Mouse (Mus musculus): ENCODE results near the gene Kifc5b. TPM values are rescaled to one million over a fixed set of nuclear protein-coding genes. Genes with fewer than 3 reads are reported as not detected.

Gene Kifc5b
- polyA plus RNA-seq, 1 experiment from 2014 or later = 3.0 TPM

DNA sequence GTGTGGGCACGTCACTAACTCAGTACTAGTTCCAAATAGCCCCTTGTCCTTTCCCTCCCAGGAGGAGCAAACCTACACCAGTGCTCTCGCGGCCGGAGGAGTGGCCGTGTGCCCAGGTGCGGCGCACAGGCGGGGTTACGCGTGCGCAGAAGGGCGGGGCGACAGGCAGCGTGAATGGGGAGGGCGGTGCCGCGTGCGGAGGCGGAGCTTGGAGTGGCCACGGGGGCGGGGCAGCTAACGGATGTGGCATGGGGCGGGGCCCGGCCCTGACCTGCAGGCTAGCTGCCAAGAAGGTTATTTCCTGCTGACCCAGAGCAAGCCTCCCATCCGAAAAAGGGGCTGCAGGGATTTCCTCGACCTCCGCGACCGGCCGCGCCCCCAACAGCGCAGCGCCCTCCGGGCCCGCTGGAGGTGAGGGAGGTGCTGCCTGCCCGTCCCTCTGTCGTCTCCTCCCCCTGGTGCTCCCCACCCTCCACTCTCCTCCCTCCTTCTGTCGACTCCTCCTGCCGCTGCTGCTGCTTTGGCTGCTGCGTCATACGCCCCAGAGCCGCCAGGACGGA, 16.0 kb downstream of the Kifc5b start, which contains the start of gene Phf1:
TSS of gene Phf1 (plus strand) at position 214 of the 560 bp plus-strand sequence.
- peak within 1 kb of the TSS; percentile 74 for H3K4me3 ChIP-seq (ENCODE audit: low read depth, low read length)
- no peaks in the 10 kb centered on the region for H3K9me3 ChIP-seq (ENCODE audit: control insufficient read depth, low read length)
- WGBS = under 1% methylated on average over 30 of the region's 43 CpGs
- DNase-seq (ENCODE audit: low spot score) = peak; percentile 95
- H3K9ac ChIP-seq (ENCODE audit: low read depth, low read length) = peak within 1 kb of the TSS; percentile 79
- H3K4me1 ChIP-seq (ENCODE audit: control insufficient read depth, insufficient read depth, low read length) = no peaks in the 10 kb centered on the region
- peak within 1 kb of the TSS; percentile 90 for H3K27ac ChIP-seq (replicated peaks; ENCODE audit: low read depth, low read length)
- peak within 1 kb of the TSS; percentile 91 for H3K4me2 ChIP-seq (ENCODE audit: low read depth, low read length)
- H3K27me3 ChIP-seq (replicated peaks; ENCODE audit: control insufficient read depth, insufficient read depth, low read length) = no peaks in the 10 kb centered on the region
- peak; percentile 89 for ATAC-seq (ENCODE audit: low read depth)
- H3K36me3 ChIP-seq (ENCODE audit: control insufficient read depth, insufficient read depth, low read length) = peaks cover 44% of the 10 kb centered on the region

DNA sequence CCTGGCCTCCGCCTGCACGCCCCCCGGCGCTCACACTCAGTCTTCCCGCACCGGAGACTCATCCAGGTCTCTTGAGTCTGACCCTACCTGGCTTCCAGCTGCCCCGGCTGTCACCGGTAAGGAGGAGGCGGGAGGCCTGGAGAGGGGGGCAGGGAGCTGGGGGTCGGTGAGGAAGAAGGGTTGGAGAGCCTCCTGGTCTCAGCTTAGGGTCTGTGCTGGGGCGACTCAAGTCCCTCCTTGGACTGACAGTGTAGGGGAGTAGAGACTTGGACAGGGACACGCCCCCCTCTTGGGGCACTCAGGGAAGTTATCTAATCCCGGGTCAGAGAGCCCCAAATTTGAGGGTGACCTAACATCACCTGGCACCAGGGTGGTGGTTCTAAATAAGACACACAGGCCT, 16.5 kb downstream of the Kifc5b start:
- peak overlapping the region; percentile 79 for H3K9ac ChIP-seq (ENCODE audit: low read depth, low read length)
- peak overlapping the region; percentile 74 for H3K4me3 ChIP-seq (ENCODE audit: low read depth, low read length)
- peak overlapping the region; percentile 91 for H3K4me2 ChIP-seq (ENCODE audit: low read depth, low read length)
- peaks cover 43% of the 10 kb centered on the region for H3K36me3 ChIP-seq (ENCODE audit: control insufficient read depth, insufficient read depth, low read length)
- no peaks in the 10 kb centered on the region for H3K27me3 ChIP-seq (replicated peaks; ENCODE audit: control insufficient read depth, insufficient read depth, low read length)
- H3K9me3 ChIP-seq (ENCODE audit: control insufficient read depth, low read length) = no peaks in the 10 kb centered on the region
- DNase-seq (ENCODE audit: low spot score) = no peak
- no peaks in the 10 kb centered on the region for H3K4me1 ChIP-seq (ENCODE audit: control insufficient read depth, insufficient read depth, low read length)
- H3K27ac ChIP-seq (replicated peaks; ENCODE audit: low read depth, low read length) = peak overlapping the region; percentile 90
- 4% methylated on average over 13 of the region's 13 CpGs for WGBS
- ATAC-seq (ENCODE audit: low read depth) = peak; percentile 9; the same call in 1 of the 2 replicates

DNA sequence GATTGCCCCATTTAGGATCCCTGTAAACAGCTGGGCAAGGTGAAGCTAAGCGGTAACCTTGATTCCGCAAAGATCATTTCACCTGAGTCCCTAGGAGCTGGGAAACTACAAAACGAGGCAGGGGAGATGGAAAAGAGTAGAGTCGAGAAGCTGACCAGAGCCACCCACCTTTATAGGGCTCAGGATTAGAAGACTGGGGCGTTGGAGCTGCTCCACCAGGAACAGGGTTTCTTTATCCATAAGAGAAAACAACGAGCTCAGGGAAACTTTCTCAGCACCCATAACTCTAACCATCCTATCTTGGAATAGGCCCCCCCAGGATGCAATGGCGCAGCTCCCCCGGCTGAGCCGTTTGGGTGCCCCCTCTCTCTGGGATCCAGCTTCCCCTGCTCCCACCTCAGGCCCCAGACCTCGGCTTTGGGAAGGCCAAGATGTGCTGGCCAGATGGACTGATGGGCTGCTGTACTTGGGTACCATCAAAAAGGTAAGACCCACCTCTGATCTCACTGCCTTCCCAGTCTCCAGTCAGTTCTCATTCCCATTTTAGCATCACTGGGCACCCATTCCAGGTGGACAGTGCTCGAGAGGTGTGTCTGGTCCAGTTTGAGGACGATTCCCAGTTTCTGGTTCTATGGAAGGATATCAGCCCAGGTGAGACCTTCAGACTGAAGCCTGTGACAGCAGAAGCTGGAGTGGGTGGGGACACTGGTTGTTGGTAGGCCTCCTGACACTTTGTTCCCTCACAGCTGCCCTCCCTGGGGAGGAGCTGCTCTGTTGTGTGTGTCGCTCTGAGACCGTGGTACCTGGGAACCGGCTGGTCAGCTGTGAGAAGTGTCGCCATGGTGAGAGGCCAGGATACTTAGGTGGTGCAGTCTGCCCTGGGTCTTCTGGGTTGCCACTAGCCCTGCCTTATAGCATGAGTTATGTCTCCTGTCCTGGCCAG, 17.3 kb downstream of the Kifc5b start:
- Histone ChIP-seq H3K27me3 (replicated peaks; ENCODE audit: control insufficient read depth, insufficient read depth, low read length) (no peaks in the 10 kb centered on the region), H3K4me3 (ENCODE audit: low read depth, low read length) (peak overlapping the region; percentile 74), H3K9ac (ENCODE audit: low read depth, low read length) (peak overlapping the region; percentile 79), H3K27ac (replicated peaks; ENCODE audit: low read depth, low read length) (peak overlapping the region; percentile 90; the same call in 1 of the 2 replicates), H3K36me3 (ENCODE audit: control insufficient read depth, insufficient read depth, low read length) (peaks cover 36% of the 10 kb centered on the region), H3K4me2 (ENCODE audit: low read depth, low read length) (peak overlapping the region; percentile 91), H3K9me3 (ENCODE audit: control insufficient read depth, low read length) (no peaks in the 10 kb centered on the region), H3K4me1 (ENCODE audit: control insufficient read depth, insufficient read depth, low read length) (no peaks in the 10 kb centered on the region)
- WGBS = 77% methylated on average over 15 of the region's 16 CpGs
- no peak for DNase-seq (ENCODE audit: low spot score)
- ATAC-seq (ENCODE audit: low read depth) = no peak

DNA sequence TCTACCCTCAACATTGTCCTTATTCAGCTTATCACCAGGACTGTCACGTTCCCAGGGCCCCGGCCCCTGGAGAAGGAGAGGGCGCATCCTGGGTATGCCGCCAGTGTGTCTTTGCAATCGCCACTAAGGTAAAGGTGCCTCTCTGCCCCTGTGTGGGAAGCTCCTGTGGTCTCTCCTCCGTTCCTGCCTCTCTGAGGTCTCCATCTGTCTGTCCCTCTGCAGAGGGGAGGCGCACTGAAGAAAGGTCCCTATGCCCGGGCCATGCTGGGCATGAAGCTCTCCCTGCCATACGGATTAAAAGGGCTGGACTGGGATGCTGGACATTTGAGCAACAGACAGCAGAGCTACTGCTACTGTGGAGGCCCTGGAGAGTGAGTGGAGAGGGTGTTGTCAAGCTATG, 18.1 kb downstream of the Kifc5b start:
- Histone ChIP-seq H3K36me3 (ENCODE audit: control insufficient read depth, insufficient read depth, low read length) (peaks cover 32% of the 10 kb centered on the region), H3K9ac (ENCODE audit: low read depth, low read length) (0 out of 2 replicates have a peak overlapping the region, but pooled peaks have one; percentile 0), H3K9me3 (ENCODE audit: control insufficient read depth, low read length) (no peaks in the 10 kb centered on the region), H3K27ac (replicated peaks; ENCODE audit: low read depth, low read length) (no peak overlapping the region), H3K4me1 (ENCODE audit: control insufficient read depth, insufficient read depth, low read length) (peaks cover under 1% of the 10 kb centered on the region), H3K4me2 (ENCODE audit: low read depth, low read length) (no peak overlapping the region), H3K4me3 (ENCODE audit: low read depth, low read length) (no peak overlapping the region), H3K27me3 (replicated peaks; ENCODE audit: control insufficient read depth, insufficient read depth, low read length) (no peaks in the 10 kb centered on the region)
- 86% methylated on average over 9 of the region's 9 CpGs for WGBS
- DNase-seq (ENCODE audit: low spot score) = no peak
- no peak for ATAC-seq (ENCODE audit: low read depth)

DNA sequence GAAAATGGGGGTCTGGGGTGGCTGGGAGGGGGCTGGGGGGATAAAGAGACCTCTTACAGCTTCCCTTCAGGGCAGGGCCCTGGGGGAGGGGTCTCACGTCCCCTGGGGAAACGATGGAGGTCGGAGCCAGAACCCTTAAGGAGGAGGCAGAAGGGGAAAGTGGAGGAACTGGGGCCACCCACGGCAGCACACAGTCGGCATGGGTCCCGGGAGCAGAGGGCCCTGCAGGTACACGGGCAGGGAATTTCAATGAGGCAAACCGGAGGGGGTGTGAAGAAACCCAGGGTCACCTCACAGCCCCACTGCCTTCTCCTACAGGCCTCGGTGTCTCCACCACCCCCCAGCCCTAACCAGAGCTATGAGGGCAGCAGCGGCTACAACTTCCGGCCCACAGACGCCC, 19.6 kb downstream of the Kifc5b start:
- Histone ChIP-seq H3K36me3 (ENCODE audit: control insufficient read depth, insufficient read depth, low read length) (peaks cover 32% of the 10 kb centered on the region), H3K9ac (ENCODE audit: low read depth, low read length) (no peak overlapping the region), H3K4me2 (ENCODE audit: low read depth, low read length) (no peak overlapping the region), H3K4me1 (ENCODE audit: control insufficient read depth, insufficient read depth, low read length) (peaks cover 9% of the 10 kb centered on the region), H3K4me3 (ENCODE audit: low read depth, low read length) (no peak overlapping the region), H3K9me3 (ENCODE audit: control insufficient read depth, low read length) (no peaks in the 10 kb centered on the region), H3K27ac (replicated peaks; ENCODE audit: low read depth, low read length) (no peak overlapping the region; the same call in 1 of the 2 replicates), H3K27me3 (replicated peaks; ENCODE audit: control insufficient read depth, insufficient read depth, low read length) (no peaks in the 10 kb centered on the region)
- 87% methylated on average over 12 of the region's 12 CpGs for WGBS
- DNase-seq (ENCODE audit: low spot score) (no peak), ATAC-seq (ENCODE audit: low read depth) (no peak)

DNA sequence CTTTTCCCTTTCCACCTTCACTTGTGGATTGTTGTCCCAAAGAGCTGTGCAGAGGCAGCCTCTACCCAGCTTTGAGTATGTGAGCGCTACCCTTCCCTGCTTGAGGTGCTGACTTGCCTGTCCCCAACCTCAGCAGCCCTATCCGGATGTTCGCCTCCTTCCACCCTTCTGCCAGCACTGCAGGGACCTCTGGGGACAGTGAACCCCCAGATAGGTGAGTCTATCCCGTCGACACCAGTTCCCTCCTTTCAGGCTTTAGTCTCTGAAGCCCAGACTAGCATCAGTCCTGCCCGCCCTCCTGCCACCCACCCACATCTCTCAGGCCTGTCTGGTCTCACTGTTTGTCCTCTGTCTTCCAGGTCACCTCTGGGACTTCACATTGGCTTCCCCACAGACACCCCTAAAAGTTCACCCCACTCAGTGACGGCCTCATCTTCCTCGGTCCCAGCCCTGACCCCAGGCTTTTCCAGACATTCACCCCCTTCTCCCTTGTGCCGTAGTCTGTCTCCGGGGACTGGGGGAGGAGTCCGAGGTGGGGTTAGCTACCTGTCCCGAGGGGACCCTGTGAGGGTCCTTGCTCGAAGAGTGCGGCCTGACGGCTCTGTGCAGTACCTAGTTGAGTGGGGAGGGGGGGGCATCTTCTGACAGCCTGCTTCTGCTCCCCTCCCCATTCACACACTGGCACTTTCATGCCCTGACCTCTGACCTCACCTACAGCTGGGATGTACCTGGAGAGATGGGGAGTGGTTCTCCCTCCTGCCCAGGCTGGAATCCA, 20.2 kb downstream of the Kifc5b start:
- Histone ChIP-seq H3K4me2 (ENCODE audit: low read depth, low read length) (no peak overlapping the region), H3K27ac (replicated peaks; ENCODE audit: low read depth, low read length) (no peak overlapping the region; the same call in 1 of the 2 replicates), H3K4me3 (ENCODE audit: low read depth, low read length) (no peak overlapping the region), H3K9ac (ENCODE audit: low read depth, low read length) (no peak overlapping the region), H3K27me3 (replicated peaks; ENCODE audit: control insufficient read depth, insufficient read depth, low read length) (no peaks in the 10 kb centered on the region), H3K9me3 (ENCODE audit: control insufficient read depth, low read length) (no peaks in the 10 kb centered on the region), H3K36me3 (ENCODE audit: control insufficient read depth, insufficient read depth, low read length) (peaks cover 32% of the 10 kb centered on the region), H3K4me1 (ENCODE audit: control insufficient read depth, insufficient read depth, low read length) (peaks cover 9% of the 10 kb centered on the region)
- ATAC-seq (ENCODE audit: low read depth) = no peak
- 86% methylated on average over 15 of the region's 15 CpGs for WGBS
- DNase-seq (ENCODE audit: low spot score) = no peak

DNA sequence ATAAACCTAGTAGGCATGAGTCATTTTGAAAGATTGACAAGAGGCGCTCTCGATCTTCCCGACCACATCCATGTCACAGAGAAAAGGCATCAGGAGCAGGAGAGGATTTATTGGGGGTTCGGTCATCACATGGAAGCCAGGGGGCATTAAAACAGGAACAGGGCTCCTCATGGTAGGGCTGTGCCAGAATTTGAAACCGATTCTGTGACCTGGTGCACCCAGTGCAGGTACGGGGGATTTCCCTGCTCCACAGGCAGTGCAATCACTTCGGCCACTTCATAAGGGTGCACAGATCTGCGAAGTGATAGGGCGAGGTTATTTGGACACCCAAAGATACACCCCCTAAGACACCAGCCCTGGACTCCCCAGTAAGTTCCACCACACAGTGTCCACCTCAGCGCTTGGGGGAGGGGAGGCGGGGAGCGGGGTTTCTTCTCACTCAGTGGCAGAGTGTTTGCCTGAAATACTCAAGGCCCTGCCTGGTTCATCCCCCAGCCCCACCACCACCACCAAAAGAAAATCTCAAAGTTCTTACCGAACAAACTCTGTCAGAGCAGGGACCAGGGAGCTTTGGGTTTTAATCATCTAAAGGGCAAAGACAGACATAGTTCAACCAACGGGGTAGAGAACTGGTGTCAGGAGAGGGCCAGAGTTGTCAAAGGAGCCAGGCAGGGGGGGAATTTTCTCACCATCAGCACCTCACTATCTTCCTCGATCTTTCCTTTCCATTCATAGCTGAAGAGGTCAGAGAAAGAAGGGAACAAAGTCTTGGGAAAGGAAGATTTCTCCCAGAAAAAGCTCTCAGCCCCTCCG, 21.2 kb downstream of the Kifc5b start:
- 52% methylated on average over 16 of the region's 16 CpGs for WGBS
- H3K4me1 ChIP-seq (ENCODE audit: control insufficient read depth, insufficient read depth, low read length) = peaks cover 17% of the 10 kb centered on the region
- H3K36me3 ChIP-seq (ENCODE audit: control insufficient read depth, insufficient read depth, low read length) = peaks cover 32% of the 10 kb centered on the region
- DNase-seq (ENCODE audit: low spot score) = no peak
- H3K4me3 ChIP-seq (ENCODE audit: low read depth, low read length) = peak overlapping the region; percentile 74
- ATAC-seq (ENCODE audit: low read depth) = no peak
- H3K27ac ChIP-seq (replicated peaks; ENCODE audit: low read depth, low read length) = peak overlapping the region; percentile 81; the same call in 1 of the 2 replicates
- peak overlapping the region; percentile 71 for H3K9ac ChIP-seq (ENCODE audit: low read depth, low read length)
- no peaks in the 10 kb centered on the region for H3K9me3 ChIP-seq (ENCODE audit: control insufficient read depth, low read length)
- H3K4me2 ChIP-seq (ENCODE audit: low read depth, low read length) = peak overlapping the region; percentile 98
- no peaks in the 10 kb centered on the region for H3K27me3 ChIP-seq (replicated peaks; ENCODE audit: control insufficient read depth, insufficient read depth, low read length)
